Mouse (Mus musculus): ENCODE data around the gene Nrm. TPM values are rescaled to one million over a fixed set of nuclear protein-coding genes. Genes with fewer than 3 reads are reported as not detected.

Gene Nrm
- total and polyA plus RNA-seq, 3 experiments: 11.1 to 49.9 TPM; not detected in 1

DNA sequence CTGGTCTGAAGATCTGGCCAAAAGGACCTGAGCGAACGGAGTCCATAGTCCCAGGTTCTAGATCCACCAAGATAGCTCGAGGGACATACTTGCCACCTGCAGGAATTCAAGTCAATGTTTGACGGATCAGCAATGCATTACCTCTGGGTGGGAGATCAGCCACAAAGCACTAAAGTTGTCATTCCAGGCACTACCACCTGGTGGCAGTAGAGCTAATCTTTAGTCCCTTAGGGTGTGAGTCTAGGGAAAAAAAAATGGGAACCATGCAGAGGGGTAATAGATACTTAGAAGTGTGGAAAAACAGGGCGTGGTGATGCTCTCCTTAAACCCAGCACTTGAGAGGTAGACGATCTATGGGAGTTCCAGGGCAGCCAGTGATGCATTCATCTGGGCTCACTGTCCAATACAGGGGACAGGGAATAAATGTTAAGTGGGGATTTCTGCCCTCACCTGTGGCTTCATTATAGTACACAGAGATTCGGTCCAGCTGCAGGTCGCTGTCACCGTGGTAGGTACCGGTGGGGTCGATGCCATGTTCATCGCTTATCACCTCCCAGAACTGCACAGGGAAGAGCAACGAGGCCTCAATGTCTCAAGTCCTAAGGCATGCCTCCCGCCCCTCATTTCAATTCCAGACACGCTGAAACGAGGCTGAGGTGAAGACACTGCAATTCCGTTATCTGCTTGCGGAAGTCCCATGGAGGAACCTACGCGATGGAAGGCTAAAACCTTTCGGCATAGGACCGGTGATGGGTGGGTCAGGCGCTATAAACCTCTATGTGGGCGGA is 24.7 kb upstream of the Nrm start:
- no peaks in the 10 kb centered on the region for H3K27me3 ChIP-seq (ENCODE audit: control insufficient read depth in 1 of 2, insufficient read depth in 2 of 2, low read length in 2 of 2)
- TF ChIP-seq CTCF (IDR thresholded peaks at IDR 0.05 in 2 of 3, conservative IDR thresholded peaks at IDR 0.05 in 1 of 3; ENCODE audit: control insufficient read depth in 1 of 3, insufficient read depth in 1 of 3, low read depth in 2 of 3, low read length in 3 of 3, poor library complexity in 1 of 3, severe bottlenecking in 1 of 3) (peak in 2 of 3 experiments; percentile 28 to 91; a peak in 4 of 6 replicates), POLR2AphosphoS5 (IDR thresholded peaks at IDR 0.05; ENCODE audit: borderline replicate concordance, low read depth, low read length) (0 out of 2 replicates have a peak, but pooled peaks have one; percentile 79), POLR2A (IDR thresholded peaks at IDR 0.05; ENCODE audit: control insufficient read depth in 1 of 2, insufficient read depth in 1 of 2, low read depth in 1 of 2, low read length in 2 of 2, poor library complexity in 1 of 2) (peak; percentile 2 to 21; a peak in 1 of 4 replicates), TBP (IDR thresholded peaks at IDR 0.05; ENCODE audit: low read depth, low read length) (no peak)
- peaks cover 0 to 49% of the 10 kb centered on the region in 2 experiments for H3K4me1 ChIP-seq (ENCODE audit: control insufficient read depth in 1 of 2, insufficient read depth in 2 of 2, low read length in 2 of 2)
- peak overlapping the region; percentile 99 for H3K9ac ChIP-seq (ENCODE audit: control insufficient read depth, low read depth, low read length, poor library complexity, severe bottlenecking)
- peak overlapping the region; percentile 82 for H3K27ac ChIP-seq (ENCODE audit: control insufficient read depth, low read depth, low read length)
- peaks cover 11 to 47% of the 10 kb centered on the region in 2 experiments for H3K36me3 ChIP-seq (ENCODE audit: control insufficient read depth in 1 of 2, insufficient read depth in 2 of 2, low read length in 2 of 2)
- peak; percentile 90 for DNase-seq (ENCODE audit: low read depth, low spot score)
- H3K4me3 ChIP-seq (ENCODE audit: control insufficient read depth in 1 of 2, insufficient read depth in 1 of 2, low read depth in 2 of 2, low read length in 2 of 2): peak overlapping the region; percentile 39 to 99
- peaks cover 37% of the 10 kb centered on the region for H3K79me2 ChIP-seq (ENCODE audit: control insufficient read depth, insufficient read depth, low read length, poor library complexity)
- H3K9me3 ChIP-seq (replicated peaks; ENCODE audit: insufficient read depth, low read length): no peaks in the 10 kb centered on the region

GRCm38 (mm10) chr17:35836991-35837422 is 24.1 kb upstream of the Nrm start:
- Histone ChIP-seq H3K36me3 (ENCODE audit: control insufficient read depth in 1 of 2, insufficient read depth in 2 of 2, low read length in 2 of 2) (peaks cover 11 to 47% of the 10 kb centered on the region in 2 experiments), H3K27ac (ENCODE audit: control insufficient read depth, low read depth, low read length) (peak overlapping the region; percentile 97), H3K9ac (ENCODE audit: control insufficient read depth, low read depth, low read length, poor library complexity, severe bottlenecking) (peak overlapping the region; percentile 99), H3K4me1 (ENCODE audit: control insufficient read depth in 1 of 2, insufficient read depth in 2 of 2, low read length in 2 of 2) (peaks cover 0 to 51% of the 10 kb centered on the region in 2 experiments), H3K79me2 (ENCODE audit: control insufficient read depth, insufficient read depth, low read length, poor library complexity) (peaks cover 42% of the 10 kb centered on the region), H3K4me3 (ENCODE audit: control insufficient read depth in 1 of 2, insufficient read depth in 1 of 2, low read depth in 2 of 2, low read length in 2 of 2) (peak overlapping the region; percentile 84 to 99), H3K9me3 (replicated peaks; ENCODE audit: insufficient read depth, low read length) (no peaks in the 10 kb centered on the region), H3K27me3 (ENCODE audit: control insufficient read depth in 1 of 2, insufficient read depth in 2 of 2, low read length in 2 of 2) (no peaks in the 10 kb centered on the region)
- DNase-seq (ENCODE audit: low read depth, low spot score): peak; percentile 95
- peak in 1 of 2 experiments; percentile 70; a peak in 2 of 4 replicates for TF ChIP-seq POLR2A (IDR thresholded peaks at IDR 0.05; ENCODE audit: control insufficient read depth in 1 of 2, insufficient read depth in 1 of 2, low read depth in 1 of 2, low read length in 2 of 2, poor library complexity in 1 of 2)
- peak; percentile 69; the same call in 1 of the 2 replicates for TF ChIP-seq TBP (IDR thresholded peaks at IDR 0.05; ENCODE audit: low read depth, low read length)
- no peak for TF ChIP-seq MAZ (IDR thresholded peaks at IDR 0.05; ENCODE audit: low read depth, low read length)
- no peak for TF ChIP-seq ZNF384 (IDR thresholded peaks at IDR 0.05; ENCODE audit: low read depth, low read length)
- no peak for TF ChIP-seq RCOR1 (IDR thresholded peaks at IDR 0.05; ENCODE audit: low read depth, low read length)
- TF ChIP-seq USF2 (IDR thresholded peaks at IDR 0.05; ENCODE audit: borderline replicate concordance in 1 of 2, insufficient read depth in 1 of 2, low read depth in 1 of 2, low read length in 2 of 2): 0 out of 4 replicates have a peak, but pooled peaks of 1 of the 2 experiments have one; percentile 8
- 0 out of 6 replicates have a peak, but pooled peaks of 1 of the 3 experiments have one; percentile 2 for TF ChIP-seq CTCF (IDR thresholded peaks at IDR 0.05 in 2 of 3, conservative IDR thresholded peaks at IDR 0.05 in 1 of 3; ENCODE audit: control insufficient read depth in 1 of 3, insufficient read depth in 1 of 3, low read depth in 2 of 3, low read length in 3 of 3, poor library complexity in 1 of 3, severe bottlenecking in 1 of 3)
- no peak for TF ChIP-seq ZC3H11A (IDR thresholded peaks at IDR 0.05; ENCODE audit: low read depth, low read length)
- TF ChIP-seq NRF1 (IDR thresholded peaks at IDR 0.05; ENCODE audit: insufficient read depth, low read depth, low read length, poor library complexity, severe bottlenecking): no peak
- TF ChIP-seq MAX (IDR thresholded peaks at IDR 0.05; ENCODE audit: low read length): no peak
- no peak for TF ChIP-seq USF1 (IDR thresholded peaks at IDR 0.05; ENCODE audit: low read depth, low read length)
- TF ChIP-seq CHD1 (IDR thresholded peaks at IDR 0.05; ENCODE audit: low read depth, low read length): no peak

All from MEL (cell line).